Mouse (Mus musculus) liver, postnatal 0 days (tissue): ENCODE results near the gene Nol3.

Experiments
- CTCF ChIP-seq: sonication (generic); IDR thresholded peaks from 2 replicates; pipeline ENCODE4 v1.5.1; 2016; ENCODE audit warnings: antibody characterized with exemption, low read depth
- EP300 ChIP-seq: IDR thresholded peaks from 2 replicates; pipeline ENCODE4 v1.6.1; 2016; ENCODE audit warnings: antibody characterized with exemption, low read depth, mild to moderate bottlenecking

GRCm38 (mm10) chr8:105292471-105292870 is 16.5 kb downstream of the Nol3 start:
- TF ChIP-seq CTCF = no peak
- TF ChIP-seq EP300 = no peak
